Mouse (Mus musculus): ENCODE results near the gene Cdc25b.

The Cdc25b gene

DNA sequence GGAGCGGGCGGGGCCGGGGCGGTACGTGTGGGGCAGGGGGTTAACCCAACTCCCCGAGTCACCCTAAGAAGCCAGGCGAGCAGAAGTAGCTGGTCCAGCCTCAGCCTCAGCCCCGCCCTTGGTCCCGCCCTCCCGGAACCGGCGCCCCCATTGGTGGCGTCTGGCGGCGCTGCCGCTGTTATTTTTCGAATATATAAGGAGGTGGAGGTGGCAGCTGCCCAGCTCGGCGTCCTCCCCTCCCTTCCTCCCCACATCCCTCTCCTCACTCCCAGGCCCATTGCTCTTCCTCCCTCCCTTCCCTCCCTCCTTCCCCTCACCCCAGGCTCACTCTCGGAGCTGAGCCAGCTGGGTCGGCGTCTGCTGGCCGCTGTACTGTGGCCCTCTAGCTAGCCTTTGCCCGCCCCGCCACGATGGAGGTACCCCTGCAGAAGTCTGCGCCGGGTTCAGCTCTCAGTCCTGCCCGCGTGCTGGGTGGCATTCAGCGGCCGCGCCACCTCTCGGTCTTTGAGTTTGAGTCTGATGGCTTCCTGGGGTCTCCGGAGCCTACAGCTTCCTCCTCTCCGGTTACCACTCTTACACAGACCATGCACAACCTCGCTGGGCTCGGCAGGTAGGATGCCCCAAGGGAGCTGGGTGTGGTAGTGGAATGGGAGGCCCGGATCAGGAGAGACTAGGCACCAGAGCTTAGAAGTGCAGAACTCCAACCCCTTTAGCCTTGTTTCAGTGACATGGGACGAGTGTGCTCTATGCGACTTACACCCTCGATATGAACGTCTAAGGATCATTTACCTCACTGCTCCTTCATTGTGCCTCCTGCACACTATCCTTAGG, at the start of gene Cdc25b, which contains the start of gene Spef1:
Cdc25b (plus strand) TSS at position 179 of the 831 bp plus-strand sequence.
Spef1 (minus strand) TSS at position 512 of the 831 bp plus-strand sequence.
- DNase-seq (ENCODE audit: inconsistent ontology term), result peak; percentile 94

DNA sequence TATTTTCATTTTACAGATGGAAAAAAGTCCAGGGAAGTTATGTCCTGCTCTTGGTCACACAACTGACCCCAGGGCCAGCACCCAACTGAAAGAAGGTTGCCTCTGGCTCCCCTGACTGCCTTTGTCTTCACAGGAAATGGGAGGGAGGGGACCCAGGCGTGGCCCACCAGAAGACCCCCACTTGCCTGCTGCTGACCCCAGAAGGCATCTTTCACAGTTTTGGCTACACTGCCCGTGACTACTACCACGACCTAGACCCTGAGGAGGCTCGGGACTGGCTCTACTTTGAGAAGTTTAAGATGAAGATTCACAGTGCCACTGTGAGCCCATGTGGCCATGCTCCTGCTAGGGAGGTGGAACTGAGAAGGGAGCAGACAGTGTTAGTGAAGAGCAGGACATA, 48.5 kb upstream of the Cdc25b start:
- DNase-seq (ENCODE audit: inconsistent ontology term), result no peak

DNA sequence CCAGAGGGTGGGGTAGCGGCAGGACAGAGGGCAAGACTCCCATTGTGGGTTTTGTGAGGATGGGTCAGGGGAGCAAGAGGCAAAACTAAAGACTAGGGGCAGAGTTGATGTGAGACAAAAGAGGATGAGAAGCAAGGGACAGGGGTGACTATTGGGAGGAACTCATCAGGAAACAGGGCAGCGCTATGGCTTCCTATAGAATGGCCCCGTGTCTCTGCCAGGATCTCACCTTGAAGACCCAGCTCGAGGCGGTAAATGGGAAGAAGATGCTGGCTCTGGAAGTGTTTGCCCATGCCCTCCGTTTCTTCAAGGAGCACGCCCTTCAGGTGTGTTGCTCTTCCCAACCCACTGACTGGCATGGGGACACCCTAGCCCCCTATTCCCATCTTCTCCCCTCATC, 48.0 kb upstream of the Cdc25b start:
- DNase-seq (ENCODE audit: inconsistent ontology term), result no peak

DNA sequence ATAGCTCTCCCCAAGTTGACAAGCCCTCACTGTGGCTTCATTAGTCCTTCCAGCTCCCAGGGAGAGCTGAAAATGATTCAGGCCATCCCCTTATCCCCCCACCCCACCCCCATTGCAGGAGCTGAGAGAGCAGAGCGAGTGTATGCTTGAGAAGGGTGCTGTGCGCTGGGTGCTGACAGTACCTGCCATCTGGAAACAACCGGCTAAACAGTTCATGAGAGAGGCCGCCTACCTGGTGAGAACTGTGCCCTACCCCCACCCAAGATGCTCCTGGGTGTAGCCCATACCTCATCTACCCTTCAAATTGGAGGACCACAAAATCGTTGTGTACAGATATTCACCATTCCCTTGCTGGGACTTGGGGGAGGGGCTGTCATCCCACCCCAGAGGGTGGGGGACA, 47.5 kb upstream of the Cdc25b start:
- no peak for DNase-seq (ENCODE audit: inconsistent ontology term)

DNA sequence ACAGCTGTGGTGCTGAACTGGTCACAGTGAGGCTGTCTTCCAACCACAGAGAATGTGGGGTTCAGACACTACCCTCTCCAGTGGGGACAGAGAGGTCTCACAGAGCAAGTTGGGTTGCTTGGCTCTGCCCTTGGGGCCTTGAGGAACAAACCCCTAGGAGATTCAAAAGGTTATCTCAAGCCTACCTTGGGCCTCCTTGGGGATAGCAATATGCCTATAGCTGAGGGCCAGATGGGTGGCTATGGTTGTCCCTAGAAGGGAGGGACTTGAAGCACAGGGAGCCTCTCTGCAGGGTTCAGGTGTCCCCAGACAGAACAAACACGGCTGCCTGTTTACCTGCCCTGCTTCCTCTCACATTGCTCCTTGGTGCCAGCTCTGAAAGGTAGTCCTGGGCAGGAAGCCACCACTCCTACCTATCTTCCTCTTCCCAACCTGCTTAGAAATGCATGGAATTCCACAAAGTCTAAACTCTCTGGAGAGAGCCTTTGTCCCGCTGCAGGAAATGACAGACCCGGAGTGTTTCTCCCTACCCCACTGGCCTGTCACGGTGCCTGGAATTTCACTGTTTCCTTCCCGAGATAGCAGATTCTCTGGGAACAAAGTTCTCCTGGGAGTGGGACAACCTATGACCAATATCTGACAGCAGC, 46.7 kb upstream of the Cdc25b start:
- DNase-seq (ENCODE audit: inconsistent ontology term), result no peak

DNA sequence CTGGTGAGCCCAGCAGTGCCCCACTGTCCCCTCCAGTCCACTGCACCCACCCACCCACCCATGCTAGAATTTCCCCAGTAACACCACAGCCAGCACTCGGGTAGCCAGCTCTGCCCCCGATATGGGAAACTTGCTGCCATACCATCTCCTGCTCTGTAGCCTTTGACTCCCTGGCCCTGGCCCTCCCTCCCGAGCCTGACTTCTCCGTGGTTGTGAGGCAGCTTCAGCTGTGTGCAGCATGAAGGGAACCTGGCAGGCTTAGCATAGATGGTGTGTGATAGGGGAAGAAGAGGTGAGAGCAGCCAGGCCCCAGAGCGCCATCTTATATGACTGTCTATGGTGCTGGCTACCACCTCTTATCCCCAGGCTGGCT, 46.2 kb upstream of the Cdc25b start:
- no peak for DNase-seq (ENCODE audit: inconsistent ontology term)

DNA sequence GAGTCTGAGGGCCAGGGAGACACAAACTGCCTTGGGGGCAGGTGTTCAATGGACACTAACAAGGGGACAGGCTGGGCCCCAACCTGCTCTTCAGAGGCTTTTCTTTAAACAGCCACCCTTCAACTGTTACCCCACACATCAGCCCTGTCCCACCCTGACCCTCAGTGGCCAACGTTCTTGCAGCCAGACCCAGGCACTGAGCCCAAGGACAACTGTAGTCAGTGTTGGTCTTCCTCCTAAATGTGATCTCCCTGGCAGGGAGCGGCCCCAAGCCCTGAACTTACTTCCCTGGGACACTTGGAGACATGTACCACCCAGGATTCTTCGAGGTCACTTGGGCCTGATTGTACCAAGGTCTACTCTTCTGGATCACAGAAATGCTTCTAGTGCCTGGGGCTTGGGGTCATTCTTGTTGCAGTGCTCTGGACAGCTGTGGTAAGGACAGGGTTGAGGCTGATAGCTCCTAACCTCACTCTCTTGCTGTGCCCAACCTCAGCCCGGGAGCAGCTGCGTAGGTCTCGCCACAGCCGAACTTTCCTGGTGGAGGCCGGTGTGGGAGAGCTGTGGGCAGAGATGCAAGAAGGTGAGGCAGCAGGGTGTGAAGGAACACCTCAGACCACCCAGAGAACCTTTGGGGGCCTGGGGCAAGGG, 45.3 kb upstream of the Cdc25b start:
- DNase-seq (ENCODE audit: inconsistent ontology term), result no peak

DNA sequence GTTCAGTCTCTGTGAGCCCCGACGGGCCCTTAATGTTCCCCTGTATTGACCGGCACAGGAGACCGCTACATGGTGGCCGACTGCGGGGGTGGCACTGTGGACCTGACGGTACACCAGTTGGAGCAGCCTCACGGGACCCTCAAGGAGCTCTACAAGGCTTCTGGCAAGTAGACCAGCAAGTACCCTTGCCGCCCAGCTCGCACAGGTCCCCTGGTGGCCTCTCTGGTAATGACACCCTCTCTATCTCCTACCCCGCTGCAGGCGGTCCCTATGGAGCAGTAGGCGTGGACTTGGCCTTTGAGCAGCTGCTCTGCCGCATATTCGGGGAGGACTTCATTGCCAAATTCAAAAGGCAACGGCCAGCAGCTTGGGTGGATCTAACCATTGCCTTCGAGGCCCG, 44.2 kb upstream of the Cdc25b start:
- no peak for DNase-seq (ENCODE audit: inconsistent ontology term)

DNA sequence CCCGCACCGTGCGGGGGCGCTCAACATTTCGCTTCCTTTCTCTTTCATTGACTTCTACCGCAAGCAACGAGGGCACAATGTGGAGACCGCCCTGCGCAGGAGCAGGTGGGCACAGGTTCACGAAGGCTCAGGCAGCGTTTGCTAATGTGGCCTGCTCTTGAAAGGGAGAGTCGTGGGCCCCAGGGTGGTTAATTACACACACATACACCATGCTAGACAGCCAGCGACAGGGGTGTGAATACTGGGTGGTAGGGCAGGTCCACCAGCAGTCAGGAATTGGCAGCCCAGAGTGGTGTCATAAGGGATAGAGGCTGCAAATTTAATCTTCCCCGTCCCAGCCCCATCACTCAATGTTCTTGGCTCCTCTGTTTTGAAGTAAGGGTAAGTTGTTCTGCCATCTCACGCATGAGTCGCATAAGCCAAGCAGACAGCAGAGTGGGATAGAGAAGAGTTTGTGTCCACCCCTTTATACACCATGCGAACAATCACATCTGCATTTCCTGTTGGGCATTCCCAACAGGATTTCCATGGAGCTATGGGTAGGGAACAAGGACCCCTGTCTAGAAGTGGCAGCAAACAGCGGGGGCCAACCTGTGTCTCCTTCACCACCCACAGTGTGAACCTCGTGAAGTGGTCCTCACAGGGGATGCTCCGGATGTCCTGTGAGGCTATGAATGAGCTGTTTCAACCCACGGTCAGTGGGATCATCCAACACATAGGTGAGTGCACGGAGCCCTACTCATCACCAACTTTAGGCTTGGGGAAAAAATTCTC, 43.6 kb upstream of the Cdc25b start:
- DNase-seq (ENCODE audit: inconsistent ontology term), result no peak

DNA sequence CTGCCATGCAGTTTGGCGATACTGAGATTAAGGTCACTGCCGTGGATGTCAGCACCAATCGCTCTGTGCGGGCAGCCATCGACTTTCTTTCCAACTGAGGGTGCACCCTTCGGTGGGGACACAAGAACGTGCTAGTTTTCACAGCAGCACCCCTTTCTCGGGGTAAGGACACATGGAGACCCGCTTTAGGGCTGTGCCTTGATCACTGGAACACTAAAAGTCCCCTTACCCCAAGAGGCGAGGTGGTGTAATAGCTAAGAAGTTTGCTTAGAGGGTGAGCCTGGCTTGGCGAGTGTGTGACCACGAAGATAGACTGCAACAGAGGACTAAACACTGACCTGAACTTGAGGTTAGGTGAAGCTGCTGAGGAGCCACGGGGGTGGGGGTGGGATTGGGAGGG, 41.6 kb upstream of the Cdc25b start:
- no peak for DNase-seq (ENCODE audit: inconsistent ontology term)

DNA sequence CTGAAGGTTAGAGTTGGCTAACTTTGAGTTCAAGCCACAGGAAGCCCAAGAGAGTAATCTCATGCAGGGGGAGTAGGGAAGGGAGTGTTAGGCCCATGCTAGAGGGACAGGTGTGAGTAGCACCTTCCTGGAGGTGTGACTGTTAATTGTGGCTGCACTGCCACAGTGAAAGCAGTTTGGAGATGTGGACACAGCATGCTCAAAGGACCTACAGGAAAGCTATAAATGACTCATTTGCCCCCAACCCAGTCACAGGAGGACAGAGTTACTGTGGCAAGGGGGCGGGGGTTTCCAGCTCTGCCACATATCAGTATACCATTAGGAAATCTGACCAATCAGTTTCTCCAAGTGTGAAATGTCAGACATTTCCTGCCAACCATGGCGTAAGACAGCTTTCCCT, 41.2 kb upstream of the Cdc25b start:
- DNase-seq (ENCODE audit: inconsistent ontology term), result no peak

DNA sequence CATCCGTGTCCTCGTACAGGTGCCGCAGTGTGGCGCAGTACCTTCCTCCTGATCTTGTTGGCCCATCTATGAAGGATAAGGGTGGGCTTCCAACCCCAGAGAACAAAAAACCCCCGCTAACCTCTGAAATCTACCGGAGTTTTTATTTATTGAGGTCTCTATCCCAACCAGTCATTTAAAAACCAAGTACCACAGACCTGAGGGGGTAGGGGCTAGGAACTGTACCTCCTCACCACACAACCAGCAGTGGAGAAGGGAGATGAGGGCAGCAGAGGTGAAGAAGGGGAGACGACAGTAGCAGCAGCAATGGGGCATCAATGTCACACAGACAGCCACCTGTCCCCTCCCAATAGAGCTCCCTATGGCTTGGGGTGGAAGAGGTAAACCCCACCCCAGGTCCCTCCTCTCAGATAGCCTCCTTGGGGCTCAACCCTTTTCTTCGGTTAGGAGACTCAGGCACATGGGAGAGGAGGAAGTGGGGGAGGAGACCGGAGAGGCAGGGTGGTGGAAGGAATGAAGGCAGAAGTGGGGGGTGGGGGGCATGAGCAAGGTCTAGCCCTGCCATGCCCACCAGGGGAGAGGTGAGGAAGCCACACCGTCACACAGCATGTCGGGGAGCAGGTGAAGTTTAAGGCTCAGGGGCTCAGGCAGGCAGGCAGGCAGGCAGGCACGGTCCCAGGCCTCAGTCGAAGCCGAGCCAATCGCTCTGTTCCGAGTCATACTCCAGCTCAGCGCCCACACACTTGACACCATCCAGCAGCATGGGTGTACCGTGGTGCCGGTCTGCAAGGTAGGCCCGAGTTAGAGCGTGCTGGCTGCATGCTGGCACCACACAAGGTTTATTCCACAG, 40.3 kb upstream of the Cdc25b start:
- no peak for DNase-seq (ENCODE audit: inconsistent ontology term)

DNA sequence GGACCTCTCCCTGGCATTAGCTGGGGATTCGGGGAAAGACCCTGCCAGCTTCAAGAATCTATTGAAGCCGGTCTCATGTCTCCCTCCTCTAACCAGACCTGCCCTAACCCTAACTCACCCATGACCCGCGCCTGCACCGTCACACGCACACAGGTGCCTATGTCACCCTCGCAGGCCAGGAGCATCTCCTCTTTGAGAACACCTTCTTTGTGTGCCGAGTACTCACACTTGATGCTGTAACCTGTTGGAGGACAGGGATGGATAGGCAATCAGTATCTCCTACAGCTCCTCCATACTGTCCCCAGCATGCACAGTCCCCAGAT, 39.7 kb upstream of the Cdc25b start:
- no peak for DNase-seq (ENCODE audit: inconsistent ontology term)

DNA sequence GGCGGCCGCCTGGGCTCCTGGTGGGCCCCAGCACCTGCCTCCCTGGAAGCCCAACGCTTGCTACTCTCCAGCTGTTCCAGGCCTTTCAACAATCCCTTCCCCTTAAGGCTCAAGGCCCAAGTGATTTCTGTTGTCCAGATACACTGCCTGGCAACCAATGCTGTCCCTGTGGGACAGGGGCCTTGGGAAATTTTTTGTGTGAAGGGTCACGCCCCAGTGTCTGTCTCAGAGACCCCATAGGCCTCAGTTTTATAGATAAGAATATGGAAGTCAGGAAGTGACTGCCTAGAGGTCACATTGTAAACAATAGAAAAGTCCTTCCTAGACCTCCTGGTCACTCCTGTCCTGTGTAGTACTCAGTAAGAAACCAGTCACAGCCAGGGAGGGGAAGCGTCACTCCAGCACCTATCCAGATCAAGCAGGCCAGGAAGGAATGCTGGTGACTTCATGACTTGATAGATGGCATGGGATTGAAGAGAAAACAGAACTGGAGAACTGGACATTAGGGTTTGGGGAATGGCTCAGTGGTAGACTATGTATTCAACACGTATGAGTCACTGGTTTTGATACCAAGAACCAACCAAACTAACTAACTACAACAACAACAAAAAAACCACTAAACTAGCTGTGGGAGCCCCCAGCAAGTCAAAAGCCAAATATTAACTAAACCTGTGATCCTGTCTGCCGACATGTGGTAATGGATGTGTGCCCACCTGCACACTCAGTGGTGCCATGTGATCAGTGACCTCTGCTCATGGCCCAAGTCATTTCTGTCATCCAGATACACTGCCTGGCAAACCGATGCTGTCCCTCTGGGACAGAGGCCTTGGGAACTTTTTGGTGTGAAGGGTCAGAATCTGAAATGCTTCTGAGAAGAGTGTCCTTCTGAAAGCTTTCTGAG, 38.1 kb upstream of the Cdc25b start:
- no peak for DNase-seq (ENCODE audit: inconsistent ontology term)

DNA sequence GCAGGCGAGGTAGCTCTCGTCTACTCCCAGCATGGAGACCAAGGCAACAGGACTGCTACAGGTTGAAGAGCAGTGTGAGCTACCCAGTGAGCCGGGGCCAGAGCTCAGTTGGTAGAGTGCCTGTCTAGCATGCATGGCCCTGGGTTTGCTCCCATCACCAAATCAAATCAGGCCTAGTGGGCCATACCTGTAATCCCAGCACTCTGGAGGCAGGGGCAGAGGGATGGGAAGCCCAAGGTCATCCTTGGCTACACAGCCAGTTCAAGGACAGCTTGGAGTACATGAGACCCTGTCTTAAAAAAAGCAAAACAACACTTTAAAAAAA, 37.5 kb upstream of the Cdc25b start:
- no peak for DNase-seq (ENCODE audit: inconsistent ontology term)

DNA sequence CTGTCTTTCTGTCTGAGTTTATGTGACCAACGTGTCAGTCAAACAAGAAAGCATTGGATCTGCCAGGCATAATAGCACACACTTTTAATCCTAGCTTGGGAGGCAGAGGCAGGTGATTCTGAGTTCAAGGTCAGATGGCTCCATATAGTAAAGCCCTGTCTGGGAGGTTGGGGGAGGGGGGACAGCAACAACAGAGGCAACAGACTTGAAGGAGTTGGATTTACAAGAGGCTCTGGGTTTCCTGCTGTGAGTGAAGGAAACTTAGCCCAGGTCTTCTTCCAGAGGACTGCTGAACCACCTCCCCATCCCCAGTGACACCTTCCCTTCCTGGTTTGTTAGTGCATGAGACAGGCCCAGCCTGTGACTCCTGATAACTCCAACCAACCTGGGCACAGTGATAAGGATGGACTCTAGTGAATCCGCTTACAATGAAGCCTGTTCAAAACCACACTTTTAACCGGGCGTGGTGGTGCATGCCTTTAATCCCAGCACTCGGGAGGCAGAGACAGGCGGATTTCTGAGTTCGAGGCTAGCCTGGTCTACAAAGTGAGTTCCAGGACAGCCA, 34.5 kb upstream of the Cdc25b start:
- DNase-seq (ENCODE audit: inconsistent ontology term), result no peak

DNA sequence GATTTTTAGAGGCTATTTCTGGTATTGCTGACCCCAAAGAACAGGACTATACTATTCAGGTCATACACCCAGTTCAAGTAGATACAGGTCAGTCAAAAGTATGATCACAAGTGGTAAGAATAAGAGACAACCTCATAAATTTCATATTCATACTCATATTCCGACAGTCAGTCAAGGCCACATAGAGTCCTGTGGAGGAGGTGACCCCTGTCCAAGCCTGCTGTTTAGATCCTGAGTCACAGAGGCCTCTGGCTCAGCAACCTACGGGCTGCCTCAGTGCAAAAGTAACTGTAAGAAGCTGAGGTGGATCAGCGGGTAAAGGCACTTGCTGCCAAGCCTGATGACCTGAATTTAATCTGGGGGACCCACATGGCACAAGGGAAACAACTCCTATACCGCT, 32.7 kb upstream of the Cdc25b start:
- no peak for DNase-seq (ENCODE audit: inconsistent ontology term)

DNA sequence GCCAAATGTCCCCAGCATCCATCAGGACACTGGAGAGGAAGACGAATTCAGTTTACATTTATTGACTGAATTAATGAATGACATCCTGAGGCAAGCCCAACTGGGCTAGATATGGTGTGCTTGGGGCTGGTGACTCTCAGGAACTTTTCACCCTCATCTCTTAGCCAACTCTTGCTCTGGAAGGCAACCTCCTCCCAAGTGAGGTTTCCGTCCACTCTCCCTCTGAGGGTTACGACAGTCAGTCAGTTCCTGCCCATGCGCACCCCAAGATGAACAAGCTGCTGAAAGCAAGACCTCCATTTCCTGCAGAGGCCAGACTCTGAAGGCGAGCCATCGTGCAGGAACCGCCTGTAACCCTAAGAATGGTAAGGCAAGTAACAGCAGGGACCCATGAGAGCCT, 29.8 kb upstream of the Cdc25b start:
- no peak for DNase-seq (ENCODE audit: inconsistent ontology term)

DNA sequence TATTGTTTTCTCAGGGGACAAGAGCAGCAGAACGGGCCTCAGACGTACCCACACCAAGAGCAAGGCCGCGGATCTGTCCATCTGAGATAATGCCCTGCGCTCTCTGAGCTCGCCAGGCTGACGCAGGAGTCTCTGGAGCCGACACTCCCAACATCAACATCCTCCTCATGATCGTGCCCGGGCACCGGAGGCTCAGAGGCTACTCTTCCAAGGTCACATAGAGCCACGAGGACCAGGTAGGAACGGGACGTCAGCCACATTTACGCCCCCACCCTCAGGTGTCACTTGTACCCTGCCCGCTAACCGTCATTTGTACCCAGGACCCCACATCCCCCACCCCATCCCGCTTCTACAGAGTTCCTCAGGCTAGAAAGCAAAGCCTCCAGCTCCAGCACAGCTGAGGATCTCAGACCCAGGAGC, 27.2 kb upstream of the Cdc25b start:
- DNase-seq (ENCODE audit: inconsistent ontology term), result no peak

DNA sequence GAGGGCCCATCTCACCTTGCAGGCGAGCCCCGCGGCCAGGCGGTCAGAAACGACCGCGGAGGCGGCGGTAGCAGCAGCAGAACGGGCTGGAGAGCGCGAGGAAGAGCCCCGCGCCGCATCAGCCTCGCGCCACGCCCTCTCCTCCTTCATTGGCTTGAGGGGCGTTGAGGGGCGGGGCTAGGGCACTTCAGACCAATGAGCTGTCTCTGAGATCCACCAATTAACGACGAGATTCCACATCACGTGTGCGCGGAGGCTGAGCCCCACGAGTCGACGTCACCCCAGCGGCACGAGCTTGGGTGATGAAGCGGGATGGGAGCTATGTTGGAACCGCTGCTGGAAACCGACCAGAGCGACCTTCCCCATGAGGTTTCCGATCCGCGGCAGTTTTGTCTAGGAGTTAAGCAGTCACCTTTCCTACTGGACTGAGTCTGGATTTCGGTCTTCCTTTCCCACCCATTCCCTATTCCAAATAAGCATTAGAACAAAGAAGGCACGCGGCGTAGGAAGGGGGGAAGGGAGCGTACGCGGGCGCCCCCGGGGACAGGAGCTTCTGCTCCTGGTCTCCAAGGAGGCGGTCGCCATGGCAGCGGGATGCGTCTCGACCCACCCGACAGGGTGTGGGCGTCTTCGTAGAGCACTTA, 26.7 kb upstream of the Cdc25b start, which contains the start of gene 1700037H04Rik:
1700037H04Rik (minus strand) TSS at position 144 of the 644 bp plus-strand sequence.
- DNase-seq (ENCODE audit: inconsistent ontology term), result peak; percentile 99
